Mouse (Mus musculus): Measurements from ENCODE around the gene Fam102a. TPM values are rescaled to one million over a fixed set of nuclear protein-coding genes. Genes with fewer than 3 reads are reported as not detected.
A peak's percentile ranks its signal among the peaks of the same experiment; 100 is the strongest.

Fam102a gene
- polyA plus RNA-seq, 1 experiment from 2014 or later: 5.9 TPM

GRCm38 (mm10) chr2:32547964-32548739 is 13.0 kb downstream of the Fam102a start:
- Histone ChIP-seq H3K4me3 (ENCODE audit: low read depth, low read length) (no peak overlapping the region), H3K27ac (ENCODE audit: low read length) (no peak overlapping the region), H3K36me3 (ENCODE audit: control insufficient read depth, insufficient read depth, low read length) (no peaks in the 10 kb centered on the region), H3K4me1 (ENCODE audit: control insufficient read depth, insufficient read depth, low read length) (no peaks in the 10 kb centered on the region; the same call in 1 of the 2 replicates), H3K9me3 (replicated peaks; ENCODE audit: control insufficient read depth, low read length, poor library complexity, severe bottlenecking) (no peaks in the 10 kb centered on the region), H3K4me2 (ENCODE audit: low read length) (no peak overlapping the region), H3K9ac (ENCODE audit: low read depth, low read length) (no peak overlapping the region), H3K27me3 (ENCODE audit: control insufficient read depth, insufficient read depth, low read depth, low read length) (no peaks in the 10 kb centered on the region)
- no peak for ATAC-seq
- WGBS: 91% methylated on average over 7 of the region's 7 CpGs

- Histone ChIP-seq H3K4me2 (ENCODE audit: low read length) (no peak overlapping the region), H3K27ac (ENCODE audit: low read length) (no peak overlapping the region), H3K9me3 (replicated peaks; ENCODE audit: control insufficient read depth, low read length, poor library complexity, severe bottlenecking) (no peaks in the 10 kb centered on the region), H3K4me3 (ENCODE audit: low read depth, low read length) (no peak overlapping the region), H3K4me1 (ENCODE audit: control insufficient read depth, insufficient read depth, low read length) (no peaks in the 10 kb centered on the region), H3K36me3 (ENCODE audit: control insufficient read depth, insufficient read depth, low read length) (no peaks in the 10 kb centered on the region), H3K27me3 (ENCODE audit: control insufficient read depth, insufficient read depth, low read depth, low read length) (no peaks in the 10 kb centered on the region), H3K9ac (ENCODE audit: low read depth, low read length) (no peak overlapping the region)
- ATAC-seq: no peak
- WGBS: 91% methylated on average over 9 of the region's 9 CpGs
These were observed 14.0 kb downstream of the Fam102a start for GRCm38 (mm10) chr2:32549171-32549570.

- Histone ChIP-seq H3K4me1 (ENCODE audit: control insufficient read depth, insufficient read depth, low read length) (no peaks in the 10 kb centered on the region), H3K9ac (ENCODE audit: low read depth, low read length) (no peak overlapping the region), H3K4me3 (ENCODE audit: low read depth, low read length) (no peak overlapping the region), H3K4me2 (ENCODE audit: low read length) (no peak overlapping the region), H3K27ac (ENCODE audit: low read length) (no peak overlapping the region), H3K36me3 (ENCODE audit: control insufficient read depth, insufficient read depth, low read length) (no peaks in the 10 kb centered on the region), H3K27me3 (ENCODE audit: control insufficient read depth, insufficient read depth, low read depth, low read length) (no peaks in the 10 kb centered on the region), H3K9me3 (replicated peaks; ENCODE audit: control insufficient read depth, low read length, poor library complexity, severe bottlenecking) (no peaks in the 10 kb centered on the region)
- no peak for ATAC-seq
- 71% methylated on average over 6 of the region's 6 CpGs for WGBS
These were observed 14.6 kb downstream of the Fam102a start for GRCm38 (mm10) chr2:32549764-32550163.

GRCm38 (mm10) chr2:32551236-32551635 is 16.1 kb downstream of the Fam102a start:
- Histone ChIP-seq H3K27ac (ENCODE audit: low read length) (no peak overlapping the region), H3K4me3 (ENCODE audit: low read depth, low read length) (no peak overlapping the region), H3K36me3 (ENCODE audit: control insufficient read depth, insufficient read depth, low read length) (no peaks in the 10 kb centered on the region), H3K4me2 (ENCODE audit: low read length) (no peak overlapping the region), H3K4me1 (ENCODE audit: control insufficient read depth, insufficient read depth, low read length) (no peaks in the 10 kb centered on the region), H3K27me3 (ENCODE audit: control insufficient read depth, insufficient read depth, low read depth, low read length) (no peaks in the 10 kb centered on the region), H3K9me3 (replicated peaks; ENCODE audit: control insufficient read depth, low read length, poor library complexity, severe bottlenecking) (no peaks in the 10 kb centered on the region), H3K9ac (ENCODE audit: low read depth, low read length) (no peak overlapping the region)
- no peak for ATAC-seq
- WGBS: 91% methylated on average over 5 of the region's 5 CpGs

DNA sequence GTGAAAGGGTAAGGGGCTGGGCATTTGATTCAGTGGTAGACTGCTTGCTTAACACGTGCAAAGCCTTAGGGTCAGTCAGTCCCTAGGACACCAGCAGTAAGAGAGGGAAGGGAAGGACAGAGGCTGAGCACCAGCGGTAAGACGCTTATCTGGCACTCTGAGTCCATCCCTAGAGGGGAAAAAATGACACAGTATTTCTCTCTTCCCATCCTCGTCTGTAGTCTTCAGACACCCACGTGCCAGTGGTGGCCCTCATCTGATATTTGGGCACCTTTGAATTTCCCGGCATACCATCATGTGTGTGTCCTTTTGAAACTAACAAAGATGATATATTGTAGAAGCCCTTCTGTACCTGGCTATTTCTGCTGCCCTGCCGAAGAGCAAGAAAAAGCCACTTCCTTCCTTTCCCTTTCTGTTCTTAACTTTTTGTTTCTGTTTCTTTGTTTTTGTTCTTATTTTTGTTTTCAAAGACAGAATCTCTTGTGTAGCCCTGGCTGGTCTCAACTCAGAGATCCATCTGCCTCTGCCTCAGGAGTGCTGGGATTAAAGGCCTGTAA is 18.5 kb downstream of the Fam102a start:
- H3K27me3 ChIP-seq (ENCODE audit: control insufficient read depth, insufficient read depth, low read depth, low read length): no peaks in the 10 kb centered on the region
- peaks cover 3% of the 10 kb centered on the region; the same call in 1 of the 2 replicates for H3K4me1 ChIP-seq (ENCODE audit: control insufficient read depth, insufficient read depth, low read length)
- 77% methylated on average over 7 of the region's 7 CpGs for WGBS
- H3K9ac ChIP-seq (ENCODE audit: low read depth, low read length): no peak overlapping the region
- H3K36me3 ChIP-seq (ENCODE audit: control insufficient read depth, insufficient read depth, low read length): no peaks in the 10 kb centered on the region
- no peaks in the 10 kb centered on the region for H3K9me3 ChIP-seq (replicated peaks; ENCODE audit: control insufficient read depth, low read length, poor library complexity, severe bottlenecking)
- H3K4me3 ChIP-seq (ENCODE audit: low read depth, low read length): no peak overlapping the region
- H3K4me2 ChIP-seq (ENCODE audit: low read length): no peak overlapping the region
- no peak overlapping the region for H3K27ac ChIP-seq (ENCODE audit: low read length)
- ATAC-seq: no peak

DNA sequence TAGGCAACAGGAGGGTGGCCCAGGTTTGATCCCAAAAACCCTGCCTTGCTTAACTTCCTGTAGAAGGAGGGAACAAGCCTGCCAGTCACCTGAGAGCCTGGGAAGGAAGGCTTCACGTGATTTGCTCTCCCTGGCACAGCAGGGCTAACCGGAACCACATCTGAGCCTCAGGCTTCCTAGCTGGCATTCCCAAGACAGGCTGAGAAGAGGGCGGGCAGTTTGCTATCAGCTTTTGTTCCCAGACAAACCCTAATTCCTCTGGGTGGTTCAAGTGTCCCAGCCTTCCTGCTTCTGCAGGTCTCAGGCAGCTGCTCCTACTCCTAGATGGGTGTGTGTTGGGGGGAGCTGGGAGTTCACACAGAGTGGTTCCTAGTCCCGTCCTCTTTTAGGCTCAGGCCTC is 20.4 kb downstream of the Fam102a start:
- Histone ChIP-seq H3K27me3 (ENCODE audit: control insufficient read depth, insufficient read depth, low read depth, low read length) (no peaks in the 10 kb centered on the region), H3K9me3 (replicated peaks; ENCODE audit: control insufficient read depth, low read length, poor library complexity, severe bottlenecking) (no peaks in the 10 kb centered on the region), H3K9ac (ENCODE audit: low read depth, low read length) (no peak overlapping the region), H3K4me2 (ENCODE audit: low read length) (no peak overlapping the region), H3K4me3 (ENCODE audit: low read depth, low read length) (no peak overlapping the region), H3K4me1 (ENCODE audit: control insufficient read depth, insufficient read depth, low read length) (peaks cover 16% of the 10 kb centered on the region; the same call in 1 of the 2 replicates), H3K36me3 (ENCODE audit: control insufficient read depth, insufficient read depth, low read length) (no peaks in the 10 kb centered on the region), H3K27ac (ENCODE audit: low read length) (no peak overlapping the region)
- 37% methylated on average over 4 of the region's 4 CpGs for WGBS
- ATAC-seq: no peak

DNA sequence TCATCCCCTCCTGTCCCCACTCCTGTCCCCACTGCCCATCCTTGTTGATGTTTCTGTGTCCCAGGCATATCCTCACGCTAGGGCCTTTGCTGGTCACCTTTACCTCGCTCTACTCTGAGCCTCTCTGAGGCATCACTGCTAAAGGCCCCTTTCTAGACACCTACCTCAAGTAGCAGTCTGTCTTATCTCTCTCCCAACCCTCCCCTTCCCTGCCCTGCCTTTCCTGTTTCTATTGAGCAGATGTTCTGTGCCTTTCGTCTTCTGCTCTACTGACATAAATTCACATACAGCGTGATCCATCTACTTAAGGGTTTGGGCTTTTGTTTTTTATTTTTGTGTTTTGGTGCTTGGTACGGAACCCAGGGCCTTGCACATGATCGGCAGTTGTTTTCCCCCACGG is 20.9 kb downstream of the Fam102a start:
- Histone ChIP-seq H3K27me3 (ENCODE audit: control insufficient read depth, insufficient read depth, low read depth, low read length) (no peaks in the 10 kb centered on the region), H3K36me3 (ENCODE audit: control insufficient read depth, insufficient read depth, low read length) (no peaks in the 10 kb centered on the region), H3K9ac (ENCODE audit: low read depth, low read length) (no peak overlapping the region), H3K4me1 (ENCODE audit: control insufficient read depth, insufficient read depth, low read length) (peaks cover 16% of the 10 kb centered on the region; the same call in 1 of the 2 replicates), H3K27ac (ENCODE audit: low read length) (no peak overlapping the region; the same call in 1 of the 2 replicates), H3K4me2 (ENCODE audit: low read length) (no peak overlapping the region), H3K9me3 (replicated peaks; ENCODE audit: control insufficient read depth, low read length, poor library complexity, severe bottlenecking) (no peaks in the 10 kb centered on the region), H3K4me3 (ENCODE audit: low read depth, low read length) (no peak overlapping the region)
- WGBS: 72% methylated on average over 7 of the region's 7 CpGs
- ATAC-seq: no peak

DNA sequence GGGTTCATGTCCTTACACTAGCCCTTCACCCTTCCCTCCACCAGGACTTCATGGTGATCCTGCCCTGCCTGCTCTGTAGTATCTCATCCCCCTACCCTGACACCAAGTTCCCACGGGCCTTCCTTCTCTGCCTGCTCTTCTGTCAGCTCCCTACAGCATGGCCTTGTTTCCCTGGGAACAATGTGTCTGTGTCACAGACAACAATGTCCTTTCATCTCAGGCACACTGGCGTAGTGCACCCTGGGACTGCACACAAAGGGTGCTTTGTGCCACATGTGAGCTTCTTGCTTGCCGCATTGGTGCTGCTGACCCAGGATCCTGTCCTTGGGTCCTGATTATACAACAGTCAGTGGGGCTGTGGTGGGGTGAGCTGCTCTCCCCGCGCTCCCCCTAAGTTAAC is 24.4 kb downstream of the Fam102a start:
- H3K4me2 ChIP-seq (ENCODE audit: low read length): peak overlapping the region; percentile 14; the same call in 1 of the 2 replicates
- peak; percentile 88 for ATAC-seq
- no peaks in the 10 kb centered on the region for H3K27me3 ChIP-seq (ENCODE audit: control insufficient read depth, insufficient read depth, low read depth, low read length)
- H3K36me3 ChIP-seq (ENCODE audit: control insufficient read depth, insufficient read depth, low read length): peaks cover 6% of the 10 kb centered on the region; the same call in 1 of the 2 replicates
- H3K27ac ChIP-seq (ENCODE audit: low read length): peak overlapping the region; percentile 71
- no peak overlapping the region for H3K4me3 ChIP-seq (ENCODE audit: low read depth, low read length)
- WGBS: 9% methylated on average over 5 of the region's 5 CpGs
- peaks cover 16% of the 10 kb centered on the region; the same call in 1 of the 2 replicates for H3K4me1 ChIP-seq (ENCODE audit: control insufficient read depth, insufficient read depth, low read length)
- H3K9me3 ChIP-seq (replicated peaks; ENCODE audit: control insufficient read depth, low read length, poor library complexity, severe bottlenecking): no peaks in the 10 kb centered on the region
- H3K9ac ChIP-seq (ENCODE audit: low read depth, low read length): peak overlapping the region; percentile 35

DNA sequence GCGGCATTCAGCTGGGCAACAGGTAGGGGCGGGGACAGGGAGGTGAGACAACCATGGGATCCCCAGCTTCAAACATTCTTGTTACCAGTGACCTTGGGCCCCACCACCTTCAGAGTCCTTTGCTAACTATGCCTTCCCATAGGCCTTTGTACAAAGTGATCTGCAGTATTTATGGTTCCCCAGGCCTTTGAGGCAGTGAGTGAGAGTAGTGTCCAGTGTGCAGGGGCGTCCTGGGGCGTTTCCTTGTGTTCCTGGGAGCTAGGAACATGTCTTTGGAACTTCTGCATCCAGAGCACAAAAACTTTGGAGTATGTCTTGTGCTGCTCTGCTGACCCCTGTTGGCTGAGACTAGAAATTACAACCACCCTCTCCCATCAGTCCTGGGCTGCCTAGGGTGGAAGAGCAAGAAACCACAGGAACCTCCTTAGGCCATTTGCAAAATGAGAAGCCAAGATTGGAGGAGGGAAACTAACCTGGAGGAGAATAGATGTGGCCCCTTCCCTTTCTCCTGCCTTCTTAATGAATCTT is 31.5 kb downstream of the Fam102a start:
- no peaks in the 10 kb centered on the region for H3K27me3 ChIP-seq (ENCODE audit: control insufficient read depth, insufficient read depth, low read depth, low read length)
- H3K9me3 ChIP-seq (replicated peaks; ENCODE audit: control insufficient read depth, low read length, poor library complexity, severe bottlenecking): no peaks in the 10 kb centered on the region
- H3K36me3 ChIP-seq (ENCODE audit: control insufficient read depth, insufficient read depth, low read length): peaks cover 15% of the 10 kb centered on the region; the same call in 1 of the 2 replicates
- ATAC-seq: no peak
- no peak overlapping the region for H3K9ac ChIP-seq (ENCODE audit: low read depth, low read length)
- H3K4me2 ChIP-seq (ENCODE audit: low read length): no peak overlapping the region
- WGBS: 41% methylated on average over 4 of the region's 4 CpGs
- H3K4me3 ChIP-seq (ENCODE audit: low read depth, low read length): no peak overlapping the region
- H3K4me1 ChIP-seq (ENCODE audit: control insufficient read depth, insufficient read depth, low read length): peaks cover 8% of the 10 kb centered on the region
- H3K27ac ChIP-seq (ENCODE audit: low read length): no peak overlapping the region

All from midbrain, embryonic 16.5 days (tissue).